Mouse (Mus musculus) heart, adult 2 months (tissue): ENCODE data around the gene Dxo.
"Not testable (repeated sequence)": the region's sequence is repeated elsewhere in the genome, so short reads cannot be mapped to it uniquely, and the experiment has no call there.

Experiments
- CTCF ChIP-seq: fragments of 200-600 bp; IDR thresholded peaks from 2 replicates; pipeline ENCODE4 v1.8.1; 2022; ENCODE audit warnings: antibody characterized with exemption, mild to moderate bottlenecking, moderate library complexity
- EP300 ChIP-seq: fragments of 200-500 bp; IDR thresholded peaks from 2 replicates; pipeline ENCODE4 v1.6.1; 2011; ENCODE audit warnings: low read depth, low read length, control low read depth; ENCODE audit not compliant: insufficient read depth
- POLR2A ChIP-seq: fragments of 200-500 bp; IDR thresholded peaks from 2 replicates; pipeline ENCODE4 v1.6.1; 2011; ENCODE audit warnings: mild to moderate bottlenecking, low read depth, low read length, control low read depth; ENCODE audit not compliant: insufficient read depth

DNA sequence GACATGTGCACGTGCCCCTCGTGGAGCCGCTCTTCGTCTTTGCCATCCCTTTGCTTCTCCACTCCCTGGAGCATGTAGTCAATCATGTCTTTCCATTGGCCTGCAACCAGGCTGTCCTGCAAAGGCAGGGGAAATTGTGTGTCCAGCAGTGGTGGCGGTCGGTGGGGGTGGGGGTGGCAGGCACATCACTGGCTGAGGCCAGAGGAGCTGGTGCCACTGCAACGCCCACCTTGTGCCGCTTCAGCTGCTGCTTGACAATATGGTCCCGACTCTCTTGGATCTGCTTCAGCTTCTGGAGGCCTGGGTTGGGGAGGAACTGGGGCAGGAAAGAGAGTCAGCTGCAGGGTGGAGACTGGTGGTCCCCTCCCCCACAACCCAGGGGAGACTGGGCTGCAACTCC, 34.1 kb upstream of the Dxo start:
- not testable (repeated sequence) for TF ChIP-seq CTCF, POLR2A, EP300
